Mouse (Mus musculus) CD4-positive naive resting alpha-beta T cell, adult 76 days (primary cell): ENCODE results near the gene Mov10. TPM values are rescaled to one million over a fixed set of nuclear protein-coding genes. Genes with fewer than 3 reads are reported as not detected.

ENCODE experiments used
- total RNA-seq: library from RNA; stranded (reverse); gene quantifications from one replicate; pipeline ENCODE4 v1.2.4, GENCODE M21; 2023

The Mov10 gene
- 36.3 TPM for total RNA-seq

GRCm38 (mm10) chr3:104817991-104818748 lies at the start of gene Mov10:
TSS of gene Mov10 (minus strand) at chr3:104818563.

GRCm38 (mm10) chr3:104863786-104864650 lies 45.7 kb upstream of the Mov10 start, which contains the start of the genes St7l and Capza1:
TSS of gene St7l (plus strand) at chr3:104864005.
TSS of gene Capza1 (minus strand) at chr3:104864505.

GRCm38 (mm10) chr3:104788075-104788474 lies 30.3 kb downstream of the Mov10 start, which contains the start of gene Rhoc:
TSS of gene Rhoc (plus strand) at chr3:104788375.

GRCm38 (mm10) chr3:104781471-104781903 lies 36.9 kb downstream of the Mov10 start, which contains the start of gene Fam19a3:
TSS of gene Fam19a3 (minus strand) at chr3:104781840.

GRCm38 (mm10) chr3:104780561-104781420 lies 37.6 kb downstream of the Mov10 start, which contains the start of gene Ppm1j:
TSS of gene Ppm1j (plus strand) at chr3:104781056.

Other genes starting within 250 kb of the Mov10 start
- gene Slc16a1, start 179.9 kb downstream of the Mov10 start, total RNA-seq: 35.4 TPM
- 21.3 TPM for gene Ppm1j, start 37.5 kb downstream of the Mov10 start, total RNA-seq
- 0.79 TPM for gene Fam19a3, start 36.7 kb downstream of the Mov10 start, total RNA-seq
- gene Rhoc, start 30.2 kb downstream of the Mov10 start, total RNA-seq: 3.9 TPM
- 26.5 TPM for gene St7l, start 45.4 kb upstream of the Mov10 start, total RNA-seq
- 162 TPM for gene Capza1, start 45.9 kb upstream of the Mov10 start, total RNA-seq
- gene Wnt2b, start 143.4 kb upstream of the Mov10 start, total RNA-seq: not detected
- 0.50 TPM for gene Cttnbp2nl, start 234.6 kb upstream of the Mov10 start, total RNA-seq
- gene 4930564D02Rik, start 248.3 kb upstream of the Mov10 start, total RNA-seq: not detected